Mouse (Mus musculus) stomach, embryonic 14.5 days (tissue): ENCODE measurements at regions not wholly inside any gene's neighbourhood (a gene's known extent, or its start where the extent isn't known, plus 50 kb on each side); places are given as distances from the start of the nearest gene placed in this dataset.

Experiments used
- ATAC-seq: fragments of 200-750 bp; cut with Nextera tagmentation; 2 replicates; pipeline ENCODE4 v1.8.0; 2017; ENCODE audit warnings: low read depth, moderate TSS enrichment; ENCODE audit not compliant: insufficient number of reproducible peaks, insufficient read depth, low FRiP score
- H3K27ac ChIP-seq: fragments of 300-500 bp; sonication (generic); 2 replicates; pipeline ENCODE4 v1.5.1; 2014; ENCODE audit warnings: mild to moderate bottlenecking, low read length, moderate library complexity, mixed read lengths
- H3K27me3 ChIP-seq: fragments of 300-500 bp; sonication (generic); 2 replicates; pipeline ENCODE4 v1.6.1; 2014; ENCODE audit warnings: low read length, control low read depth, mixed read lengths; ENCODE audit not compliant: control insufficient read depth, insufficient read depth
- H3K36me3 ChIP-seq: fragments of 300-500 bp; sonication (generic); 2 replicates; pipeline ENCODE4 v1.6.1; 2014; ENCODE audit warnings: mild to moderate bottlenecking, control low read depth, low read length, moderate library complexity, mixed read lengths; ENCODE audit not compliant: control insufficient read depth, insufficient read depth
- H3K4me1 ChIP-seq: fragments of 300-500 bp; sonication (generic); 2 replicates; pipeline ENCODE4 v1.6.1; 2014; ENCODE audit warnings: low read length, control low read depth, mixed read lengths; ENCODE audit not compliant: control insufficient read depth, insufficient read depth
- H3K4me2 ChIP-seq: fragments of 300-500 bp; sonication (generic); replicated peaks from 2 replicates; pipeline ENCODE4 v1.6.1; 2014; ENCODE audit warnings: low read depth, low read length, control low read depth
- H3K4me3 ChIP-seq: fragments of 300-500 bp; sonication (generic); 2 replicates; pipeline ENCODE4 v1.5.1; 2014; ENCODE audit warnings: low read depth, low read length, control low read depth
- H3K9ac ChIP-seq: fragments of 300-500 bp; sonication (generic); replicated peaks from 2 replicates; pipeline ENCODE4 v1.6.1; 2014; ENCODE audit warnings: low read depth, mild to moderate bottlenecking, control low read depth, low read length, moderate library complexity, mixed read lengths
- H3K9me3 ChIP-seq: fragments of 300-500 bp; sonication (generic); 2 replicates; pipeline ENCODE4 v1.6.1; 2016; ENCODE audit warnings: low read depth, low read length, control low read depth; ENCODE audit not compliant: control insufficient read depth
- WGBS: fragments of 180-500 bp; shearing (Covaris S2); extraction: QIAGEN DNeasy Blood & Tissue Kit; methylation state at CpG from one replicate; pipeline ENCODE4 v1.1.7; 2014; 5-methylcytosine and 5-hydroxymethylcytosine counted together

GRCm38 (mm10) chr10:53442912-53443311 lies 63.2 kb upstream of the Cep85l start:
- WGBS = 98% methylated on average over 14 of the region's 14 CpGs
- H3K9me3 ChIP-seq = no peaks in the 10 kb centered on the region
- H3K4me2 ChIP-seq = no peak overlapping the region
- H3K4me1 ChIP-seq = no peaks in the 10 kb centered on the region
- H3K4me3 ChIP-seq = no peak overlapping the region
- no peaks in the 10 kb centered on the region for H3K27me3 ChIP-seq
- no peak overlapping the region for H3K27ac ChIP-seq
- H3K36me3 ChIP-seq = no peaks in the 10 kb centered on the region
- no peak overlapping the region for H3K9ac ChIP-seq
- no peak for ATAC-seq

- WGBS = 80% methylated on average over 1 of the region's 1 CpGs
- Histone ChIP-seq H3K9ac (no peak overlapping the region), H3K27me3 (no peaks in the 10 kb centered on the region), H3K36me3 (no peaks in the 10 kb centered on the region), H3K4me3 (no peak overlapping the region), H3K4me1 (peaks cover 9% of the 10 kb centered on the region; the same call in 1 of the 2 replicates), H3K9me3 (no peaks in the 10 kb centered on the region), H3K27ac (no peak overlapping the region), H3K4me2 (no peak overlapping the region)
- ATAC-seq = no peak
Measured at GRCm38 (mm10) chr10:53440251-53440650, 60.5 kb upstream of the Cep85l start.

- H3K4me3 ChIP-seq = no peak overlapping the region
- no peak for ATAC-seq
- no peak overlapping the region for H3K27ac ChIP-seq
- no peaks in the 10 kb centered on the region for H3K36me3 ChIP-seq
- no peaks in the 10 kb centered on the region for H3K27me3 ChIP-seq
- H3K4me2 ChIP-seq = no peak overlapping the region
- peaks cover 13% of the 10 kb centered on the region; the same call in 1 of the 2 replicates for H3K4me1 ChIP-seq
- 75% methylated on average over 4 of the region's 4 CpGs for WGBS
- no peaks in the 10 kb centered on the region for H3K9me3 ChIP-seq
- H3K9ac ChIP-seq = no peak overlapping the region
Measured at GRCm38 (mm10) chr10:53438388-53438787, 58.6 kb upstream of the Cep85l start.

- no peak overlapping the region for H3K4me3 ChIP-seq
- no peak for ATAC-seq
- no peaks in the 10 kb centered on the region for H3K27me3 ChIP-seq
- H3K36me3 ChIP-seq = no peaks in the 10 kb centered on the region
- H3K4me2 ChIP-seq = no peak overlapping the region
- no peak overlapping the region for H3K27ac ChIP-seq
- H3K9me3 ChIP-seq = no peaks in the 10 kb centered on the region
- H3K4me1 ChIP-seq = peaks cover 13% of the 10 kb centered on the region; the same call in 1 of the 2 replicates
- H3K9ac ChIP-seq = no peak overlapping the region
- 73% methylated on average over 4 of the region's 4 CpGs for WGBS
Measured at GRCm38 (mm10) chr10:53437724-53438123, 58.0 kb upstream of the Cep85l start.

GRCm38 (mm10) chr10:53436023-53436475 lies 56.3 kb upstream of the Cep85l start:
- ATAC-seq = no peak
- 66% methylated on average over 8 of the region's 8 CpGs for WGBS
- no peaks in the 10 kb centered on the region for H3K36me3 ChIP-seq

GRCm38 (mm10) chr10:53435181-53435874 lies 55.6 kb upstream of the Cep85l start:
- peak overlapping the region; percentile 80 for H3K27ac ChIP-seq
- no peaks in the 10 kb centered on the region for H3K36me3 ChIP-seq
- H3K4me2 ChIP-seq = no peak overlapping the region
- H3K27me3 ChIP-seq = no peaks in the 10 kb centered on the region
- H3K4me1 ChIP-seq = peaks cover 13% of the 10 kb centered on the region; the same call in 1 of the 2 replicates
- peak; percentile 67; the same call in 1 of the 2 replicates for ATAC-seq
- WGBS = 39% methylated on average over 14 of the region's 14 CpGs
- H3K4me3 ChIP-seq = no peak overlapping the region
- H3K9ac ChIP-seq = no peak overlapping the region
- no peaks in the 10 kb centered on the region for H3K9me3 ChIP-seq

More at GRCm38 (mm10) chr10:53436023-53436475, 56.3 kb upstream of the Cep85l start:
- Histone ChIP-seq H3K9ac (no peak overlapping the region), H3K4me1 (peaks cover 13% of the 10 kb centered on the region; the same call in 1 of the 2 replicates), H3K4me3 (no peak overlapping the region), H3K27me3 (no peaks in the 10 kb centered on the region), H3K4me2 (no peak overlapping the region), H3K27ac (peak overlapping the region; percentile 80; the same call in 1 of the 2 replicates), H3K9me3 (no peaks in the 10 kb centered on the region)

- Histone ChIP-seq H3K9ac (no peak overlapping the region), H3K4me2 (0 out of 2 replicates have a peak overlapping the region, but pooled peaks have one; percentile 17)
- ATAC-seq = peak; percentile 16; the same call in 1 of the 2 replicates
Measured at GRCm38 (mm10) chr10:53434376-53435171, 54.8 kb upstream of the Cep85l start.

GRCm38 (mm10) chr10:53432794-53433193 lies 53.0 kb upstream of the Cep85l start:
- no peak overlapping the region for H3K27ac ChIP-seq
- ATAC-seq = no peak
- 80% methylated on average over 2 of the region's 2 CpGs for WGBS
- no peak overlapping the region for H3K4me3 ChIP-seq
- H3K4me1 ChIP-seq = peaks cover 15% of the 10 kb centered on the region; the same call in 1 of the 2 replicates
- H3K9me3 ChIP-seq = no peaks in the 10 kb centered on the region
- H3K27me3 ChIP-seq = no peaks in the 10 kb centered on the region
- H3K36me3 ChIP-seq = no peaks in the 10 kb centered on the region
- H3K4me2 ChIP-seq = no peak overlapping the region
- H3K9ac ChIP-seq = no peak overlapping the region

More at GRCm38 (mm10) chr10:53434376-53435171, 54.8 kb upstream of the Cep85l start:
- H3K27me3 ChIP-seq = no peaks in the 10 kb centered on the region
- H3K4me3 ChIP-seq = no peak overlapping the region
- peaks cover 13% of the 10 kb centered on the region; the same call in 1 of the 2 replicates for H3K4me1 ChIP-seq
- H3K36me3 ChIP-seq = no peaks in the 10 kb centered on the region
- WGBS = 31% methylated on average over 13 of the region's 13 CpGs
- peak overlapping the region; percentile 80 for H3K27ac ChIP-seq
- H3K9me3 ChIP-seq = no peaks in the 10 kb centered on the region
